Mouse (Mus musculus) CH12.LX (cell line): ENCODE measurements around the gene Lrp3. TPM values are rescaled to one million over a fixed set of nuclear protein-coding genes. Genes with fewer than 3 reads are reported as not detected.

Experiments used
- DNase-seq: peaks from one replicate; pipeline ENCODE4 v3.0.0-alpha.2; 2013; ENCODE audit errors: extremely low read depth
- H3K27ac ChIP-seq: 2 replicates; pipeline ENCODE4 v1.5.1; 2012; ENCODE audit warnings: low read depth, mild to moderate bottlenecking, control low read depth, moderate library complexity; ENCODE audit not compliant: insufficient read depth
- H3K27me3 ChIP-seq: replicated peaks from 2 replicates; pipeline ENCODE3; 2012; ENCODE audit warnings: inconsistent platforms
- H3K36me3 ChIP-seq, 2 experiments: replicated peaks in 1 of 2; 2 replicates each; pipeline versions ENCODE3 to v1.6.1; 2012; ENCODE audit warnings: inconsistent platforms in 1 of 2, low read length in 1 of 2, mild to moderate bottlenecking in 1 of 2, mixed read lengths in 1 of 2, moderate library complexity in 1 of 2; ENCODE audit not compliant: control insufficient read depth in 1 of 2, insufficient read depth in 1 of 2
- H3K4me1 ChIP-seq, 2 experiments: 2 replicates each; pipeline ENCODE4 v1.6.1; 2012; ENCODE audit warnings: inconsistent platforms in 1 of 2, moderate library complexity in 1 of 2; ENCODE audit not compliant: insufficient read depth in 2 of 2, control insufficient read depth in 1 of 2
- H3K4me2 ChIP-seq: 2 replicates; pipeline ENCODE4 v1.6.1; 2012; ENCODE audit warnings: low read depth, mild to moderate bottlenecking, control low read depth; ENCODE audit not compliant: poor library complexity, insufficient read depth, severe bottlenecking
- H3K4me3 ChIP-seq, 3 experiments: fragments of 150-350 bp in 1 of 3; sonication (generic) in 1 of 3; replicated peaks in 1 of 3; 2 replicates each; pipeline versions ENCODE3 to v1.5.1; 2011 to 2012; ENCODE audit warnings: low read depth in 2 of 3, low read length in 2 of 3, mild to moderate bottlenecking in 2 of 3, moderate library complexity in 2 of 3, control low read depth in 1 of 3, improper control_type of control experiment in 1 of 3, inconsistent platforms in 1 of 3, mixed read lengths in 1 of 3; ENCODE audit not compliant: poor library complexity in 1 of 3
- H3K79me2 ChIP-seq: replicated peaks from 2 replicates; pipeline ENCODE4 v1.6.1; 2012; ENCODE audit warnings: mild to moderate bottlenecking, moderate library complexity; ENCODE audit not compliant: control insufficient read depth, poor library complexity, insufficient read depth, severe bottlenecking; ENCODE audit errors: extremely low read depth
- H3K9ac ChIP-seq: 2 replicates; pipeline ENCODE4 v1.6.1; 2012; ENCODE audit warnings: low read depth, mild to moderate bottlenecking, control low read depth, moderate library complexity; ENCODE audit not compliant: insufficient read depth
- H3K9me3 ChIP-seq: replicated peaks from 2 replicates; pipeline ENCODE3; 2012; ENCODE audit warnings: low read length, inconsistent platforms, mixed read lengths
- BHLHE40 ChIP-seq: IDR thresholded peaks from 2 replicates; pipeline ENCODE4 v1.6.1; 2011; ENCODE audit warnings: mild to moderate bottlenecking, low read depth, low read length, improper control_type of control experiment
- CHD1 ChIP-seq: IDR thresholded peaks from 2 replicates; pipeline ENCODE4 v1.6.1; 2012; ENCODE audit warnings: low read depth, low read length, improper control_type of control experiment, inconsistent platforms
- CHD2 ChIP-seq: IDR thresholded peaks from 2 replicates; pipeline ENCODE4 v1.6.1; 2011; ENCODE audit warnings: low read length, improper control_type of control experiment
- E2F4 ChIP-seq: IDR thresholded peaks from 2 replicates; pipeline ENCODE4 v1.6.1; 2011; ENCODE audit warnings: low read depth, low read length, improper control_type of control experiment; ENCODE audit not compliant: insufficient replicate concordance
- ELF1 ChIP-seq: IDR thresholded peaks from 2 replicates; pipeline ENCODE4 v1.6.1; 2014; ENCODE audit warnings: low read depth, mild to moderate bottlenecking, inconsistent platforms, low read length, improper control_type of control experiment
- EP300 ChIP-seq: IDR thresholded peaks from 2 replicates; pipeline ENCODE4 v1.6.1; 2011; ENCODE audit warnings: low read length, improper control_type of control experiment
- JUN ChIP-seq: IDR thresholded peaks from 2 replicates; pipeline ENCODE4 v1.6.1; 2011; ENCODE audit warnings: low read depth, mild to moderate bottlenecking, low read length, improper control_type of control experiment, moderate library complexity; ENCODE audit not compliant: insufficient read depth
- JUND ChIP-seq: conservative IDR thresholded peaks from 2 replicates; pipeline ENCODE4 v1.6.1; 2011; ENCODE audit warnings: low read depth, low read length, improper control_type of control experiment
- KAT2A ChIP-seq: IDR thresholded peaks from 2 replicates; pipeline ENCODE4 v1.6.1; 2012; ENCODE audit warnings: low read length, improper control_type of control experiment, inconsistent platforms; ENCODE audit not compliant: insufficient replicate concordance
- MAZ ChIP-seq: IDR thresholded peaks from 2 replicates; pipeline ENCODE4 v1.6.1; 2012; ENCODE audit warnings: low read depth, mild to moderate bottlenecking, inconsistent platforms, low read length, improper control_type of control experiment, moderate library complexity
- MEF2A ChIP-seq: IDR thresholded peaks from 2 replicates; pipeline ENCODE4 v1.6.1; 2014; ENCODE audit warnings: low read depth, mild to moderate bottlenecking, inconsistent platforms, low read length, improper control_type of control experiment, borderline replicate concordance
- NELFE ChIP-seq: IDR thresholded peaks from 2 replicates; pipeline ENCODE4 v1.6.1; 2011; ENCODE audit warnings: low read depth, low read length, improper control_type of control experiment
- NRF1 ChIP-seq: IDR thresholded peaks from 2 replicates; pipeline ENCODE4 v1.6.1; 2014; ENCODE audit warnings: low read depth, mild to moderate bottlenecking, inconsistent platforms, low read length, improper control_type of control experiment, moderate library complexity
- PAX5 ChIP-seq: IDR thresholded peaks from 2 replicates; pipeline ENCODE4 v1.6.1; 2012; ENCODE audit warnings: low read length, inconsistent platforms, mixed read lengths
- POLR2AphosphoS2 ChIP-seq: IDR thresholded peaks from 2 replicates; pipeline ENCODE4 v1.6.1; 2011; ENCODE audit warnings: low read depth, low read length, improper control_type of control experiment
- RAD21 ChIP-seq: IDR thresholded peaks from 2 replicates; pipeline ENCODE4 v1.6.1; 2011; ENCODE audit warnings: low read depth, mild to moderate bottlenecking, low read length, improper control_type of control experiment, moderate library complexity
- SMC3 ChIP-seq: IDR thresholded peaks from 2 replicates; pipeline ENCODE4 v1.6.1; 2011; ENCODE audit warnings: low read depth, low read length, improper control_type of control experiment
- TBP ChIP-seq: conservative IDR thresholded peaks from 2 replicates; pipeline ENCODE4 v1.6.1; 2011; ENCODE audit warnings: low read depth, low read length, improper control_type of control experiment
- TCF12 ChIP-seq: IDR thresholded peaks from 2 replicates; pipeline ENCODE4 v1.6.1; 2014; ENCODE audit warnings: low read depth, mild to moderate bottlenecking, inconsistent platforms, low read length, improper control_type of control experiment
- UBTF ChIP-seq: IDR thresholded peaks from 2 replicates; pipeline ENCODE4 v1.6.1; 2012; ENCODE audit warnings: low read depth, mild to moderate bottlenecking, inconsistent platforms, low read length, improper control_type of control experiment, moderate library complexity
- USF2 ChIP-seq: conservative IDR thresholded peaks from 2 replicates; pipeline ENCODE4 v1.6.1; 2011; ENCODE audit warnings: low read depth, low read length, improper control_type of control experiment
- ZKSCAN1 ChIP-seq: IDR thresholded peaks from 2 replicates; pipeline ENCODE4 v1.6.1; 2012; ENCODE audit warnings: low read depth, inconsistent platforms, low read length, improper control_type of control experiment, borderline replicate concordance
- ZNF384 ChIP-seq: IDR thresholded peaks from 2 replicates; pipeline ENCODE4 v1.6.1; 2012; ENCODE audit warnings: low read depth, low read length, improper control_type of control experiment, inconsistent platforms
- dilution Hi-C: fragments of 300-500 bp; cut with MboI; formaldehyde crosslinking; loops from 2 replicates; pipeline ENCODE4 v1.14.3; 2020; ENCODE audit warnings: low sequenced_read_pairs; ENCODE audit not compliant: extremely low pct_unique_long_range_greater_than_20kb, extremely low pct_ligation_motif_present
- in situ Hi-C: fragments of 300-500 bp; cut with MboI; formaldehyde crosslinking; loops from 3 replicates; pipeline ENCODE4 v1.14.3; 2019; ENCODE audit warnings: low sequenced_read_pairs, low pct_ligation_motif_present, low pct_unique_long_range_greater_than_20kb, mixed read lengths
- polyA plus RNA-seq: library from polyadenylated mRNA; unstranded; fragments of >175 nt; gene quantifications from 2 replicates; pipeline ENCODE4 v1.2.1, GENCODE M21; 2012; ENCODE audit warnings: low read depth; ENCODE audit not compliant: insufficient read length
- total RNA-seq, 2 experiments: library from RNA; depleted of rRNA; stranded (reverse); fragments of 300-350 nt in 1 of 2; fragments of >200 nt in 1 of 2; gene quantifications; 2 replicates each; pipeline ENCODE4 v1.2.3; 2012 to 2014

Gene Lrp3
- total and polyA plus RNA-seq, 3 experiments = not detected

DNA sequence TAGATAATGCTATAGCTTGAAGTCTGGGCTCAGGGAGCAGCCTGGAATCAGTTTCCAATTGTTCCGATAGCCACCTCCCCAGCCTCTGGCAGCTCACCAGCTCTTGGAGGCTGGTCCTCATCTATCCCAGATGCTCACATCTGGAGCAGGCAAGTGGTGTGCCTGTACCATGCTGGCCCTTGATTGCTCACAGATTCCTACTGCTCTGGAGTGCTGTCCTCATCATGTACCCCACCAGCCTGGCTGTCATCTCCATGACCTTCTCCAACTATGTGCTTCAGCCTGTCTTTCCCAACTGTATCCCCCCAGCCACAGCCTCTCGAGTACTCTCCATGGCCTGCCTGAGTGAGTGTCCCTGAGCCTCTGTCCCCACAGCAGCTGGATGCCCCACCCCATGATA, 18.3 kb downstream of the Lrp3 start:
- Histone ChIP-seq H3K4me1 (peaks cover 0 to 10% of the 10 kb centered on the region in 2 experiments; a peak in 2 of 4 replicates), H3K27ac (no peak overlapping the region), H3K9ac (no peak overlapping the region), H3K27me3 (peaks cover 80% of the 10 kb centered on the region), H3K4me2 (no peak overlapping the region), H3K9me3 (no peaks in the 10 kb centered on the region), H3K36me3 (no peaks in the 10 kb centered on the region), H3K79me2 (no peaks in the 10 kb centered on the region), H3K4me3 (no peak overlapping the region)
- dilution Hi-C loops (no loop called here), in situ Hi-C loops (loop anchor here (25.0 kb wide), 1 partner anchor 785 kb away; no protein-coding TSS in a partner anchor)
- DNase-seq = no peak
- TF ChIP-seq UBTF = no peak
- TF ChIP-seq CHD2 = no peak
- TF ChIP-seq ZNF384 = no peak
- TF ChIP-seq USF2 = no peak
- no peak for TF ChIP-seq E2F4
- no peak for TF ChIP-seq SMC3
- TF ChIP-seq KAT2A = no peak
- no peak for TF ChIP-seq CHD1
- TF ChIP-seq TCF12 = no peak
- no peak for TF ChIP-seq NRF1
- TF ChIP-seq JUN = no peak
- no peak for TF ChIP-seq ELF1
- TF ChIP-seq EP300 = no peak
- no peak for TF ChIP-seq NELFE
- TF ChIP-seq POLR2AphosphoS2 = no peak
- TF ChIP-seq JUND = no peak
- no peak for TF ChIP-seq MEF2A
- TF ChIP-seq RAD21 = no peak
- TF ChIP-seq TBP = no peak
- TF ChIP-seq BHLHE40 = no peak

DNA sequence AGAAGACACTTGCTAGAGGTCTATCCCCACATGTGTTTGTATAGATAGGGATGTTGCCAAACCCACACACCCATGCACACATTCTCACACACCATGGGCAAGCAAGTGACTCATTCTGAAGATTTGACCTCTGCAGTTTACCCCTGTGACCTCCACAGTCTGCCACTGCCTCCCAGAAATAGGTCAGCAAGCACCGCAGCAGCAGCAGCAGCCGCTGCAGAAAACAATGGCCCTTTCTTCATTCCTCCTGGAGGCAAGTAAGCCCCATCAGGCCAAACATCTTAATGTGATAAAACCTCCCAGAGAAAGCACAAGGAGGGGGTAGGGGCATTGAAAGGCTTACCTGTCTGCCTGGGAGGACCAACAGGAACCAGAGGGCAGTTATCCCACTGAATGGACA, 24.0 kb downstream of the Lrp3 start:
- H3K27me3 ChIP-seq = peaks cover 87% of the 10 kb centered on the region

More for the DNA sequence above, 24.0 kb downstream of the Lrp3 start:
- no peak for DNase-seq
- no peaks in the 10 kb centered on the region for H3K36me3 ChIP-seq
- no peak overlapping the region for H3K4me3 ChIP-seq
- in situ Hi-C loops (loop anchor here (25.0 kb wide), 1 partner anchor 779 kb away; no protein-coding TSS in a partner anchor), dilution Hi-C loops (no loop called here)
- no peaks in the 10 kb centered on the region for H3K79me2 ChIP-seq
- H3K4me2 ChIP-seq = no peak overlapping the region
- no peak overlapping the region for H3K9ac ChIP-seq
- H3K27ac ChIP-seq = no peak overlapping the region
- H3K4me1 ChIP-seq = peaks cover 0 to 3% of the 10 kb centered on the region in 2 experiments; a peak in 1 of 4 replicates
- H3K9me3 ChIP-seq = peaks cover 2% of the 10 kb centered on the region
- TF ChIP-seq MAZ = no peak
- no peak for TF ChIP-seq PAX5
- TF ChIP-seq ZKSCAN1 = no peak
- no peak for TF ChIP-seq UBTF
